Mouse (Mus musculus) midbrain, embryonic 10.5 days (tissue): Measurements from ENCODE around the gene Acsl1. TPM values are rescaled to one million over a fixed set of nuclear protein-coding genes. Genes with fewer than 3 reads are reported as not detected.
A peak's percentile ranks its signal among the peaks of the same experiment; 100 is the strongest.

Source experiments
- DNase-seq: peaks from one replicate; pipeline ENCODE4 v3.0.0-alpha.2; 2017; ENCODE audit warnings: low spot score
- H3K27ac ChIP-seq: fragments of 300-500 bp; sonication (generic); replicated peaks from 2 replicates; pipeline ENCODE4 v1.5.1; 2016; ENCODE audit warnings: mild to moderate bottlenecking
- H3K27me3 ChIP-seq: fragments of 300-500 bp; sonication (generic); 2 replicates; pipeline ENCODE4 v1.6.1; 2016; ENCODE audit warnings: low read depth, mild to moderate bottlenecking; ENCODE audit not compliant: poor library complexity, severe bottlenecking
- H3K36me3 ChIP-seq: fragments of 300-500 bp; sonication (generic); 2 replicates; pipeline ENCODE4 v1.6.1; 2016; ENCODE audit warnings: mild to moderate bottlenecking, moderate library complexity
- H3K4me1 ChIP-seq: fragments of 300-500 bp; sonication (generic); 2 replicates; pipeline ENCODE4 v1.6.1; 2016
- H3K4me3 ChIP-seq: fragments of 300-500 bp; sonication (generic); 2 replicates; pipeline ENCODE4 v1.5.1; 2016; ENCODE audit warnings: mild to moderate bottlenecking, moderate library complexity
- H3K9me3 ChIP-seq: fragments of 300-500 bp; sonication (generic); replicated peaks from 2 replicates; pipeline ENCODE4 v1.6.1; 2016; ENCODE audit warnings: mild to moderate bottlenecking
- WGBS: fragments of 180-500 bp; shearing (Covaris S2); methylation state at CpG from one replicate; pipeline ENCODE4 v1.1.7; 2016; 5-methylcytosine and 5-hydroxymethylcytosine counted together
- polyA plus RNA-seq: library from polyadenylated mRNA; unstranded; fragments of >200 nt; fragmentation: Nextera tagmentation; extraction: Ambion mirVana; gene quantifications from 2 replicates; pipeline ENCODE4 v1.2.1, GENCODE M21; 2016

Acsl1 gene
- polyA plus RNA-seq, 1 experiment from 2014 or later: 6.8 TPM

GRCm38 (mm10) chr8:46449723-46450251 lies 21.1 kb upstream of the Acsl1 start:
- Histone ChIP-seq H3K27me3 (no peaks in the 10 kb centered on the region), H3K9me3 (peaks cover 8% of the 10 kb centered on the region; the same call in 1 of the 2 replicates), H3K4me1 (peaks cover 10% of the 10 kb centered on the region), H3K27ac (no peak overlapping the region), H3K36me3 (no peaks in the 10 kb centered on the region), H3K4me3 (no peak overlapping the region)
- no peak for DNase-seq
- WGBS: 78% methylated on average over 8 of the region's 8 CpGs

- peaks cover 8% of the 10 kb centered on the region; the same call in 1 of the 2 replicates for H3K9me3 ChIP-seq
- 84% methylated on average over 6 of the region's 6 CpGs for WGBS
- no peak overlapping the region for H3K4me3 ChIP-seq
- H3K36me3 ChIP-seq: no peaks in the 10 kb centered on the region
- no peak overlapping the region for H3K27ac ChIP-seq
- no peaks in the 10 kb centered on the region for H3K27me3 ChIP-seq
- DNase-seq: no peak
- H3K4me1 ChIP-seq: no peaks in the 10 kb centered on the region
These were observed 12.5 kb upstream of the Acsl1 start for GRCm38 (mm10) chr8:46458215-46458811.

GRCm38 (mm10) chr8:46468400-46468799 lies 2.4 kb upstream of the Acsl1 start:
- no peak for DNase-seq
- Histone ChIP-seq H3K9me3 (no peaks in the 10 kb centered on the region), H3K27me3 (peaks cover 14% of the 10 kb centered on the region), H3K4me1 (peaks cover 8% of the 10 kb centered on the region), H3K27ac (no peak overlapping the region), H3K4me3 (no peak overlapping the region), H3K36me3 (no peaks in the 10 kb centered on the region)
- 79% methylated on average over 2 of the region's 2 CpGs for WGBS

GRCm38 (mm10) chr8:46469071-46469769 lies 1.6 kb upstream of the Acsl1 start:
- WGBS: 90% methylated on average over 8 of the region's 8 CpGs
- no peak overlapping the region for H3K27ac ChIP-seq
- H3K4me3 ChIP-seq: no peak overlapping the region
- no peak for DNase-seq
- no peaks in the 10 kb centered on the region for H3K36me3 ChIP-seq
- H3K4me1 ChIP-seq: peaks cover 8% of the 10 kb centered on the region
- H3K27me3 ChIP-seq: peaks cover 17% of the 10 kb centered on the region
- no peaks in the 10 kb centered on the region for H3K9me3 ChIP-seq

- Histone ChIP-seq H3K9me3 (no peaks in the 10 kb centered on the region), H3K4me1 (peaks cover 8% of the 10 kb centered on the region), H3K36me3 (no peaks in the 10 kb centered on the region), H3K4me3 (peak overlapping the region; percentile 84), H3K27ac (peak overlapping the region; percentile 79), H3K27me3 (peaks cover 17% of the 10 kb centered on the region)
- WGBS: 42% methylated on average over 15 of the region's 15 CpGs
- no peak for DNase-seq
These were observed 596 bp upstream of the Acsl1 start for GRCm38 (mm10) chr8:46470091-46470791.

- H3K4me1 ChIP-seq: peaks cover 8% of the 10 kb centered on the region
- no peaks in the 10 kb centered on the region for H3K9me3 ChIP-seq
- H3K36me3 ChIP-seq: no peaks in the 10 kb centered on the region
- peak overlapping the region; percentile 84 for H3K4me3 ChIP-seq
- DNase-seq: no peak
- WGBS: 50% methylated on average over 9 of the region's 9 CpGs
- H3K27ac ChIP-seq: 0 out of 2 replicates have a peak overlapping the region, but pooled peaks have one; percentile 79
- H3K27me3 ChIP-seq: peaks cover 17% of the 10 kb centered on the region
These were observed 1.2 kb downstream of the Acsl1 start for GRCm38 (mm10) chr8:46471926-46472485.

GRCm38 (mm10) chr8:46474120-46474519 lies 3.3 kb downstream of the Acsl1 start:
- 94% methylated on average over 3 of the region's 3 CpGs for WGBS
- Histone ChIP-seq H3K36me3 (no peaks in the 10 kb centered on the region), H3K27me3 (peaks cover 17% of the 10 kb centered on the region), H3K27ac (no peak overlapping the region), H3K9me3 (no peaks in the 10 kb centered on the region), H3K4me1 (peaks cover 8% of the 10 kb centered on the region), H3K4me3 (no peak overlapping the region)
- no peak for DNase-seq

- Histone ChIP-seq H3K27ac (no peak overlapping the region), H3K4me3 (no peak overlapping the region), H3K36me3 (no peaks in the 10 kb centered on the region), H3K9me3 (no peaks in the 10 kb centered on the region), H3K4me1 (peaks cover 8% of the 10 kb centered on the region), H3K27me3 (peaks cover 17% of the 10 kb centered on the region)
- no peak for DNase-seq
- WGBS: 90% methylated on average over 6 of the region's 6 CpGs
These were observed 3.8 kb downstream of the Acsl1 start for GRCm38 (mm10) chr8:46474634-46475033.

GRCm38 (mm10) chr8:46475404-46475803 lies 4.6 kb downstream of the Acsl1 start:
- Histone ChIP-seq H3K4me1 (peaks cover 14% of the 10 kb centered on the region), H3K27me3 (peaks cover 17% of the 10 kb centered on the region), H3K4me3 (no peak overlapping the region), H3K36me3 (no peaks in the 10 kb centered on the region), H3K27ac (no peak overlapping the region), H3K9me3 (no peaks in the 10 kb centered on the region)
- no peak for DNase-seq
- WGBS: 91% methylated on average over 11 of the region's 11 CpGs

GRCm38 (mm10) chr8:46475942-46476341 lies 5.1 kb downstream of the Acsl1 start:
- DNase-seq: no peak
- H3K27me3 ChIP-seq: peaks cover 17% of the 10 kb centered on the region
- H3K9me3 ChIP-seq: no peaks in the 10 kb centered on the region
- H3K36me3 ChIP-seq: no peaks in the 10 kb centered on the region
- H3K27ac ChIP-seq: no peak overlapping the region
- peaks cover 15% of the 10 kb centered on the region for H3K4me1 ChIP-seq
- no peak overlapping the region for H3K4me3 ChIP-seq
- 94% methylated on average over 3 of the region's 3 CpGs for WGBS

GRCm38 (mm10) chr8:46477747-46478458 lies 7.1 kb downstream of the Acsl1 start:
- no peak for DNase-seq
- H3K4me1 ChIP-seq: peaks cover 6% of the 10 kb centered on the region; the same call in 1 of the 2 replicates
- no peak overlapping the region for H3K27ac ChIP-seq
- no peaks in the 10 kb centered on the region for H3K9me3 ChIP-seq
- peaks cover 8% of the 10 kb centered on the region for H3K27me3 ChIP-seq
- WGBS: 91% methylated on average over 9 of the region's 9 CpGs
- H3K4me3 ChIP-seq: no peak overlapping the region
- H3K36me3 ChIP-seq: no peaks in the 10 kb centered on the region

GRCm38 (mm10) chr8:46478783-46479182 lies 7.9 kb downstream of the Acsl1 start:
- WGBS: 94% methylated on average over 10 of the region's 10 CpGs
- H3K9me3 ChIP-seq: no peaks in the 10 kb centered on the region
- no peaks in the 10 kb centered on the region for H3K36me3 ChIP-seq
- no peak for DNase-seq
- peaks cover 11% of the 10 kb centered on the region for H3K4me1 ChIP-seq
- H3K27ac ChIP-seq: no peak overlapping the region
- no peaks in the 10 kb centered on the region; the same call in 1 of the 2 replicates for H3K27me3 ChIP-seq
- H3K4me3 ChIP-seq: no peak overlapping the region
